Mouse (Mus musculus) left cerebral cortex, postnatal 4 days (tissue): ENCODE measurements at regions not wholly inside any gene's neighbourhood (a gene's known extent, or its start where the extent isn't known, plus 50 kb on each side); places are given as distances from the start of the nearest gene placed in this dataset.

ENCODE experiments used
- DNase-seq: peaks from one replicate; pipeline ENCODE4 v3.0.0-alpha.2; 2022
- intact Hi-C: fragments of 180-260 bp; cut with DNase I; formaldehyde crosslinking; loops from one replicate; pipeline ENCODE4 v1.15.1; 2025

- intact Hi-C loops, result no loop called here
- DNase-seq, result no peak
Measured at GRCm38 (mm10) chr6:98626435-98626834, 283.9 kb upstream of the Gm765 start.

GRCm38 (mm10) chr6:98620886-98621285, 278.3 kb upstream of the Gm765 start:
- intact Hi-C loops, result no loop called here
- DNase-seq, result no peak

- intact Hi-C loops, result no loop called here
Measured at GRCm38 (mm10) chr6:98613030-98613429, 270.5 kb upstream of the Gm765 start.

GRCm38 (mm10) chr6:98609133-98609532, 266.6 kb upstream of the Gm765 start:
- intact Hi-C loops, result no loop called here
- DNase-seq, result no peak

More at GRCm38 (mm10) chr6:98613030-98613429, 270.5 kb upstream of the Gm765 start:
- DNase-seq, result no peak

GRCm38 (mm10) chr6:98606680-98607079, 264.1 kb upstream of the Gm765 start:
- no peak for DNase-seq
- intact Hi-C loops, result no loop called here

GRCm38 (mm10) chr6:98597612-98598011, 255.1 kb upstream of the Gm765 start:
- DNase-seq, result no peak
- intact Hi-C loops, result no loop called here

GRCm38 (mm10) chr6:98590989-98591388, 248.4 kb upstream of the Gm765 start:
- intact Hi-C loops, result no loop called here
- DNase-seq, result no peak

- no peak for DNase-seq
- intact Hi-C loops, result no loop called here
Measured at GRCm38 (mm10) chr6:98588979-98589378, 246.4 kb upstream of the Gm765 start.

- DNase-seq, result no peak
- intact Hi-C loops, result no loop called here
Measured at GRCm38 (mm10) chr6:98584541-98584940, 242.0 kb upstream of the Gm765 start.

- DNase-seq, result no peak
- intact Hi-C loops, result no loop called here
Measured at GRCm38 (mm10) chr6:98582826-98583225, 240.3 kb upstream of the Gm765 start.

- intact Hi-C loops, result no loop called here
- no peak for DNase-seq
Measured at GRCm38 (mm10) chr6:98575227-98575626, 232.7 kb upstream of the Gm765 start.

GRCm38 (mm10) chr6:98555702-98556101, 213.1 kb upstream of the Gm765 start:
- intact Hi-C loops, result no loop called here
- no peak for DNase-seq

- DNase-seq, result no peak
- intact Hi-C loops, result no loop called here
Measured at GRCm38 (mm10) chr6:98553922-98554321, 211.4 kb upstream of the Gm765 start.

- DNase-seq, result no peak
- intact Hi-C loops, result no loop called here
Measured at GRCm38 (mm10) chr6:98551781-98552180, 209.2 kb upstream of the Gm765 start.

- intact Hi-C loops, result loop anchor here (5.0 to 10.0 kb wide), 5 partner anchors 392 to 1075 kb away; partner anchors contain the start of gene Foxp1
- DNase-seq, result no peak
Measured at GRCm38 (mm10) chr6:98526882-98527440, 184.4 kb upstream of the Gm765 start.

- DNase-seq, result peak; percentile 72
- intact Hi-C loops, result loop anchor here (5.0 to 10.0 kb wide), 5 partner anchors 390 to 1077 kb away; partner anchors contain the start of gene Foxp1
Measured at GRCm38 (mm10) chr6:98525286-98525685, 182.7 kb upstream of the Gm765 start.

- intact Hi-C loops, result loop anchor here (5.0 to 10.0 kb wide), 5 partner anchors 390 to 1078 kb away; partner anchors contain the start of gene Foxp1
- no peak for DNase-seq
Measured at GRCm38 (mm10) chr6:98524659-98525058, 182.1 kb upstream of the Gm765 start.

GRCm38 (mm10) chr6:98521526-98521925, 179.0 kb upstream of the Gm765 start:
- DNase-seq, result no peak
- intact Hi-C loops, result loop anchor here (10.0 kb wide), 2 partner anchors 387 to 483 kb away; no protein-coding TSS in a partner anchor

- intact Hi-C loops, result no loop called here
Measured at GRCm38 (mm10) chr6:98514826-98515225, 172.3 kb upstream of the Gm765 start.

GRCm38 (mm10) chr6:98514376-98514775, 171.8 kb upstream of the Gm765 start:
- intact Hi-C loops, result no loop called here
- DNase-seq, result no peak

More at GRCm38 (mm10) chr6:98514826-98515225, 172.3 kb upstream of the Gm765 start:
- no peak for DNase-seq

- DNase-seq, result no peak
- intact Hi-C loops, result no loop called here
Measured at GRCm38 (mm10) chr6:98513217-98513616, 170.7 kb upstream of the Gm765 start.

GRCm38 (mm10) chr6:98502726-98503125, 160.2 kb upstream of the Gm765 start:
- no peak for DNase-seq
- intact Hi-C loops, result no loop called here

- intact Hi-C loops, result no loop called here
- DNase-seq, result no peak
Measured at GRCm38 (mm10) chr6:98499721-98500120, 157.2 kb upstream of the Gm765 start.
